Mouse (Mus musculus): Measurements from ENCODE around the gene Brsk2.
"Not testable (repeated sequence)": the region's sequence is repeated elsewhere in the genome, so short reads cannot be mapped to it uniquely, and the experiment has no call there.

Brsk2 gene

DNA sequence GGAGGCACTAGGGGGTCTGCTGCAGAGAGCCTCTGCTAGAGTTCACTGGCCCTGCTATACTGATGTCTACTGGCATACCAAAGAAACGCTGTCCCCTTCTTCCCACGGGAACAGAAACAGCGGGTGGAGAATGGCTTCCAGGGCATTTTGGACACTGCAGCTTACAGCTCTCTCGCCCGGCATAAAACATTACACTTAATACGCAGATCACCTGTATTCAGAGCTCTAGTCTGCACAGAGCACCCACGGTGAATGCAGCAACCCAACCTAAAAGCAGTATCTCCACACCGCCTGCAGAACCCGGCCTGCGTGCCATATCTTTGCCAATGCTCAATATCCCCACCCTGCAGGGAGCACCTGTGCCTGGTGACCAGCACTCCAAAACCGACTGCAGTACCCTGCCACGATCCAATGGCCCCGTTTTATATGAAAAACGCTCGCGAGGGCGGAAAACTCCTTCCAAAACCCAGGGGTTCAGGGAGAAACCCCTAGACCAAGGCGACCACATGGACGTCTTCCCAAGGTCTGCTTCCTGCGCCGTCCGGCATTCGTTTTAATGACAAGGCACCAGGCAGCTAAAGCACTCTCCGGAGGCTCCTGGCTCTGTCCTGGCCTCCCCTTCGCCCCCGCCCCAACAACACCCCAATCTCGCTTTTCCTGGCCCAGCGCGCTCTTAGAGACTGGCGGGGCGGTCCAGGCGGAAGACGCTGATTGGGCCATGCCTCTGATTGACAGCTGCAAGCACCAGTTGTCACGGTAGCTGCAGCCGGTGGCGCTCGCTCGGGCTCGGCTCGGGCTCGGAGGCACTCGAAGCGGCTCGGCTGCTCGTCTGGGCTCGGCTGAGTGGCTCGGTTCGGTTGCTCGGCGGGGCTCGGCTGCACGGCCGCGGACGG, at the start of gene Brsk2:
Brsk2 (plus strand) TSS at position 846 of the 893 bp plus-strand sequence.
- peak; percentile 95 for DNase-seq (ENCODE audit: low spot score)

GRCm38 (mm10) chr7:141901825-141902224, 47.7 kb upstream of the Brsk2 start:
- no peak for DNase-seq (ENCODE audit: low spot score)

DNA sequence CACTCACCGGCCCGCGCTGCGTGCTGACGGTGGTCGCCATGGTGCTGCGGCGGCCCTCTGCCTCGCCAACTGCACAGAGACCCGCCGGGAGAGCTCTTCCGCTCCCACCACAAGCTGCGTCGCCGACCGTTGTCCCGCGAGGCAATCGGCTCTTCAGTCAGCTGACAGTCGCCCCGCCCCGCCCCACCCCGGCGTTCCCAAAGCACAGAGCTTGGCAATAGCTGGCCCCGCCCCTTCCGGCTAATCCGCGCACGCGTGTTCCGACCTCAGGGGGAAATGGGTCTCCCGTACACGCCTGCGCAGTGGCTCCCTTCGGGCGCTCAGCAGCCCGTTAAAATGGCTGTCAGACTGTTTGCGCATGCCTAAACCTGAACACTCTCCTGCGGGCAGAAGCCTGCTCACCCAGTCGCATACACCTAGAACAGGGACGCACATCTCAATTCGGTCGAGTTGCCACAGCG, 47.3 kb upstream of the Brsk2 start:
- peak; percentile 100 for DNase-seq (ENCODE audit: low spot score)

DNA sequence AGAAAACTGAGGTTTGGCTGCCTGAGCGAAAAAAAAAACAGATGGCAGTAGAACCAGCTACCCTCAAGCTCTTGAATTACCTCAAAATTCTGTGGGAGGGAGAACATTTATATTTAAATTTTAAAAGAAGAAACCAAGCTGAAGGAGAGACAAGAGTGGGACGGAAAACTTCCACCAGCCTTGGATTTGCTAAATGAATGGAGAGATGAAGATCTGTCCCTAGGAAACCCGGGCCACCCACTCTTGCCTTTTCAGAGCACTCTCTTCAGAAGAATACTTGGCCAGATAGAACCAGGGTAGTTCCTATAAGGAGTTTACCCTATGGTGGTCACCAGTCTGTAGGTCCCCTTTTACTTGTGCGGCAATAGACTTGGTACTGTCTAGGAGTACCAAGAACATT, 46.8 kb upstream of the Brsk2 start:
- no peak for DNase-seq (ENCODE audit: low spot score)

- DNase-seq (ENCODE audit: low spot score): no peak
Observed at GRCm38 (mm10) chr7:141908591-141908990, 41.0 kb upstream of the Brsk2 start.

DNA sequence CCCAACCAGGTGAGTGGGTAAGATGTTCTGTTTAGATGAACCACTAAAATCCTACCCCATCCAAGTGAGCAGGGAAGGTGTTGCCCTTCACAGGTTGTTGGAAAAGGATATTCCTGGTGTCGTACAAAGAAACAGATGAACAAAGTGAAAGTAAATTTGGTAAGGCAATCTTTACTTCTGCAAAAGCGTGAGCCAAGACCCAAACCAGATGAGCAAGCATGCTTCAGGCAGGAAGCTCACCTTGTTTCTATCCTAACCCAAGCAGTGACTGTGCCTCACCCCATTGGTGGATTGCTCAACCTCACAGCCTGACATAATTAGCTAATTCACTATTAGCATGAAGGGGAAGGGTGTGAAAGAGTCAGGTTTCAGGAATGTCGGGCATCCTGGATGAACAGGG, 38.2 kb upstream of the Brsk2 start:
- no peak for DNase-seq (ENCODE audit: low spot score)

DNA sequence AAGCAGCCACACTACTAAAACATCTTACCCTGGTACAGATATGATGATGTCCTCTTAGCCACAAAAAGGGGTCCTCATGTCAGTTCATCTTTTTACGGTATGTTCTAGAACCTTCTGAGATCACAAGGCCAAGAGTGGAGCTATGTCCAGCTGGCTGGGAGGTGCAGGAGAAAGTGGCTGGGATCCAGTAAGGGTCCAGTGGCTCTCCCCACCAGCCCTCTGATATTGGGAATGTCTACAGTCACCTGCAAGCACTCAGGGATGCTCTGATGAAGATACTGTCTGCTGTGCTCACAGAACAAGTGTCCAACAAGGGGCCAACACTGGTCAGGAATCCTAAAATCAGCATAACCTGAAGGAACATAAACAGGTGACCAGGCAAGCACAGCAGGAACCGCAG, 31.1 kb upstream of the Brsk2 start, which contains the start of gene Tollip:
Tollip (minus strand) TSS at position 101 of the 400 bp plus-strand sequence.
- no peak for DNase-seq (ENCODE audit: low spot score)

GRCm38 (mm10) chr7:141924121-141924520, 25.4 kb upstream of the Brsk2 start:
- not testable (repeated sequence) for DNase-seq (ENCODE audit: low spot score)

GRCm38 (mm10) chr7:141924917-141925316, 24.6 kb upstream of the Brsk2 start:
- peak; percentile 85 for DNase-seq (ENCODE audit: low spot score)

GRCm38 (mm10) chr7:141928642-141929041, 20.9 kb upstream of the Brsk2 start:
- no peak for DNase-seq (ENCODE audit: low spot score)

DNA sequence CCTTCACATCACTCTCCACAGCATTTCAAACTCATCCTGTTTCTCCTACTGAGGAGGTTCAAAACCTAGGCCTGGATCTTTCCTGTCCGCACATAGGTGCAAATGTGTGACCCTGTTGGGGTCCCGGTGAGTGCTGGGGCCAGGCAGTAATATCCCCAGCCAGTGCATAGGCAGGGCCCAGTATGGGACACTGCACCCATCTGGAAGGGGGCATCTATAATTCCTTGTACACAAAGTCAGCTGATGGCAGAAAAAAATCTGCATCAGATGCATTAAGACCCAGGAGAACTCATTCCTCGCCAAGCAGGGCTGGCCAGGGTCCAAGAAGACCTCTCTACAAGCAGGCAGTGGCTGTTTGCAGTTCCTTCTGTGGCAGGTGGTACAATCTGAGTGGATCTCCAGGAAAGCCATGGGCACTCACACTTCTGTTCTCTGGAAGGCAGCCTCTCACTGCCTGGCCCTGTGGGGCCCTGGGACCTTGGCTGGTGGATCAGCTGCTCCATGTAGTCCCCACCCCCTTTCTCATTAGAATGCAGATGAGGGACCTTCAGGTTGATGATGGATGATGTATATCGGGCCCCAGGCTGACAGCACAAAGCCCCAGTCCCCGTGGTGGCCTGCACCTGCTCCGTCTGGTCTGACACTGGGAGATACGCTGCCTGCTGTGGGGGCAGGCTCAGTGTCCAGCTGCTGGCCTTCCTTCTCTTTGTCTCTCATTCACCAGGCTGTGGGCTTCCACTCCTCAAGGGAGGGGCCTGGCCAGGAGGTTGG, 15.2 kb upstream of the Brsk2 start:
- DNase-seq (ENCODE audit: low spot score): peak; percentile 51

DNA sequence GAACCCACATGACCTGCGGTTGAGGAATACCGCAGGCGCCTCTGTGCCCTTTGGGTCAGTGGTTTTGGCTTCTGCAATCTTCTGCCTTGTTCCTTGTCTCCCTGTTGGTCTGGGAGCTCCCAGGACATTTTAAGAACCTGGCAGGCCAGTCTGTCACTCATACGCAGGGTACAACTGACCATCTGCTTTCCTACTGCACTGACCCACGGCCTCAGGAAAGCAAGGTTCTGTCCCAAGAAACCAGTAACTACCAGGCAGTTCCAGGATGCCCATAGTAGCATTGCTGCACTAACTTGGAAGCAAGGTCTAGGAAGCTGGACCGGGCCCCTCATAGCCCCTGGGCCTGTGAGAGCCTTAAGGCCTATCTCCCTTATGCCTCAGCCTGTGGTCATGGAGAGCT, 14.6 kb upstream of the Brsk2 start:
- DNase-seq (ENCODE audit: low spot score): no peak

GRCm38 (mm10) chr7:141943444-141943843, 6.1 kb upstream of the Brsk2 start:
- no peak for DNase-seq (ENCODE audit: low spot score)

DNA sequence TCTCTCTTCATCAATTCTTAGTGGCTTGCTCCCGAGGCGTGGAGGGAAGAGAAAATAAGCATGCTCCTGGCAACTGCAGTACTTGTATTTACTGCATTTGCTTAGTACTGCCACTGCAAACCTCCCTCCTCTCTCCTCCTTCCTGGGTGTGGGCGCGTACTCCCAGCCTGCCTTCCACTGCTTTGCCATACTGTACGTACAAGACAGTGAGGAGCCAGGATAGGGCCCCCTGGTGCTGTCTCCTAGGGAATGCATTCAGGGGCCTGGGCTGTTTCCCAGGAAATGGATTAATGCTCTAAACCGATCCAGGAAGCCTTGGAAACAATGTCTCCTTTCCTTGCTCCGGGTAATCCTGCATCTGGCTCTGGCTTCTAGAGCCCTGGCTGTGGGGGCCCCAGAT, 3.6 kb upstream of the Brsk2 start:
- peak; percentile 53 for DNase-seq (ENCODE audit: low spot score)

DNA sequence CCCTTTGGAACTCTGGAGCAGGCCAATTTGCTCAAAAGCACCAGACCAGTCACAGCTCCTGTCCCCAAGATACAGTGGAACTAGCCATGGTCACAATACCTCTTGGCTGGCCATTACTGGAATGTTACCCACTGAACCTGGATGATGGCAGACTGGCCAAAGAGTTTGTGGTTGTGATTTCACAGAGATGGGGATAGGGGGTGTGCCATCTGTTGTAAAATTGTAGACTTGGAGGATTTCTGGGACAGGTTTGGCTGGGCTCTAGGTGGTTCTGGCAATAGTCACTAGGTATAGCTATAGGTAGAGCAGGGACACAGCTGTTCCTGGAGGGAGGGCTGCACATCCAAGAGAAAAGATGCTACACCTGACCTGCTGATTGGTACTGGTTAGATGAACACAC, 2.0 kb upstream of the Brsk2 start:
- no peak for DNase-seq (ENCODE audit: low spot score)

DNA sequence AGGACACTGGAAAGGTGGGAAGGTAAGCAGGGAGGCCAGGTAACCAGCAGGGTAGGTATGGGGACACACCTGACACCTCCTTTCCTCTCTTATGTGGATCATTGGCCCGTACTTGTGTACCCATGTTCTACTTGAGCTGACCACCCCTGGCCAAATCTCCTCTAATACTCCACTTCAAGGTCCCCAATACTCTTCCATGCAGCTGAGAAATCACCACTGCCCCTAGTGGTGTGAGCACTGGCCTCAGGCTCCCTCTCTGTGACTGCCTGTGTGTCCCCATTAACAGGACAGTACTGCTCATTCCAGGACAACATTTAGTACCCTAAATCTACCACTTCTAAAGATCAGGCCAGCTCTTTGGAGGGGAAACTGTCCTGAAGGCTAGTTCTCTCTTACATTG, 1.5 kb upstream of the Brsk2 start:
- peak; percentile 52 for DNase-seq (ENCODE audit: low spot score)

- DNase-seq (ENCODE audit: low spot score): no peak
Observed at GRCm38 (mm10) chr7:141949799-141950103, 200 bp downstream of the Brsk2 start.

GRCm38 (mm10) chr7:141950104-141951013, 808 bp downstream of the Brsk2 start:
- peak; percentile 72 for DNase-seq (ENCODE audit: low spot score)

- no peak for DNase-seq (ENCODE audit: low spot score)
Observed at GRCm38 (mm10) chr7:141951821-141952220, 2.3 kb downstream of the Brsk2 start.

DNA sequence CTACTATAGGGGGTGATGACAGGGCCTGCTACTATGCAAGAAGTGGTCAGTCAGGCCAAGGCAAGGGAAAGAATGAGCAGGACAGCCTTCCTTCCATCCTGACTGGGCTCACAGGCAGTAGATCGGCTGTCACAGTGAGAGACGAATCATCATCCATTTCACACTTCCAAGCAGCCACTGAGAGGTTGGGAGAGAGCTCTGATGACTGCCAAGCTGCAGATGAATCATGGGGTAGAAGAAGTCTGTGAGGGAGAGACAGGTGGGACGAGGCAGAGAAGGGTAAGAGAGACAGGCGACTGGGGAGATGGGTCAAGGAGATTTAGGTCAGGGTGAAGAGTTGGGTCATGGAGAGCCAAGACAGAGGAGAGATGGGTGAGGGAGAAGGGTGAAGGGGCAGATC, 3.4 kb downstream of the Brsk2 start:
- no peak for DNase-seq (ENCODE audit: low spot score)

- no peak for DNase-seq (ENCODE audit: low spot score)
Observed at GRCm38 (mm10) chr7:141953616-141954015, 4.1 kb downstream of the Brsk2 start.

DNA sequence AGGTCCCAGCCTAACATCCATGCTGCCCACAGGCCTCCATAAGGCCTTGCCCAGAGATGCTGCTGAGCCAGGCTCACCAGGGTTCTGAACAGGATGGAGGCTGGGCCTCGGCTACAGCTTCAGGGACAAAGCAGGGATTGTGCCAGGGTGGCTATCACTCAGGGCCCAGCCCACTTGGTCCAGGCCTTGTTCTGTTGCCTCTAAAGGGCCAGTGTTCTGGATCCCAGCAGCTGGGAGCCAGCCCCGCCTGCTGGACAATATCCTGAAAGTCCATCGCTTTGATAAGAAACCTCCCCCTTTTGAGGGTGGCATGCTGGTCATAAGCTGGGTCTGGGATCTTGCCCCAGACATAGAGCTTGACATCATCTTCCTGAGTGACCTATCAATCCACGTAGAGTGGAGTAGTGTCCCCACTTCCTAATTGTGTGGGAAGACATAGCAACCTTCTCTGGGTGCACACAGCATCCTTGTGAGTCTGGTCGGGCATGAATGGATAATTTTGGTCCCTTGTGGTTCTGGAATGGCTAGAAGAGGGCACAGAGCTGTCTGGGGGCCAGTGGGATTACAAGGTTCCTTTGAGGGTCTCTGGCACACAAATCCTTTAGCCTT, 6.1 kb downstream of the Brsk2 start:
- no peak for DNase-seq (ENCODE audit: low spot score)
